Mouse (Mus musculus) left cerebral cortex, postnatal 14 days (tissue): ENCODE measurements around the gene Rcl1. TPM values are rescaled to one million over a fixed set of nuclear protein-coding genes. Genes with fewer than 3 reads are reported as not detected.

Experiments
- DNase-seq, 2 experiments: peaks; one replicate each; pipeline ENCODE4 v3.0.0; 2021 to 2022; ENCODE audit warnings: low spot score in 2 of 2, mixed read lengths in 1 of 2
- intact Hi-C: fragments of 180-260 bp; cut with DNase I; formaldehyde crosslinking; loops from one replicate; pipeline ENCODE4 v1.15.1; 2025
- total RNA-seq, 2 experiments: library from RNA; stranded (reverse); gene quantifications; 2 replicates each; pipeline ENCODE4 v1.2.3; 2021

Gene Rcl1
- total RNA-seq, 2 experiments from 2014 or later, result 12.7 to 15.6 TPM

DNA sequence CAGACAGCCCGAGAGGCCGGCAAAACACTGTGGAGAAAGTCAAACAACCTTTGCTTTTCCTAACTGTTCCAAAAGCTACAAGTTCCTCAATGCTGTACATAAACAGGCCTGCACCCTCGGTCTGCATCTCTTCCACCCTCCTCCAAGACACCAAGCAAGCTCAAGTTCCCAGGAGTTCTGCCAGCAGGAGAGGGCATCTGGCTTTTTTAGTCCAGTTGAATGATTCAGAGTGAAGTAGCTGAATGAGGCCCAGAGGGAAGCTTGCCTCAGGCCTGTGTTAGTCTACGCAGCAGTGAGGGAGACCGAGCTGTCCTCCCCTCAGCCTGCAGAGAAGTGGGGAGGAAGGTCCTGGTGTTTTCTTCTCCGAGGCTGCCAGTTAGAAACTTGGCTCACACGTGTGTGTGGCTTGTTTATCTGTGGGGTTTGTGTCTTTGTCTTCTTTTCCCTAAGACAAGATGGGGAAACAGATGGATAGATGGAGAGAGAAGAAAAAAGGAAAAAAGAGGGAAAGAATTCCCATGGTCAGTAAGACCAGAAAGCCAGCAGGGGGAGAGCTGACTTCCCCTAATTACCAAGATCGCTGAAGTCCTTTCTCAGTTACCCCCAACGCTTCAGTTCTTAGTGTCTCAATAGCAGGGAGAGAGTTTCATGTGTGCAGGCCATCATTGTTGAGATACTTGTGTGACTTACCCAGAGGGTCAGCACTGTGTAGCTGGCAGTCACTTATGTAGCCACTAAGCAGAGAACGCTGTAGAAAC lies 38.7 kb downstream of the Rcl1 start:
- peak in 1 of 2 experiments; percentile 18 for DNase-seq
- intact Hi-C loops, result loop anchor here (5.0 kb wide), 1 partner anchor 112 kb away; the partner anchor contains the start of gene Jak2

DNA sequence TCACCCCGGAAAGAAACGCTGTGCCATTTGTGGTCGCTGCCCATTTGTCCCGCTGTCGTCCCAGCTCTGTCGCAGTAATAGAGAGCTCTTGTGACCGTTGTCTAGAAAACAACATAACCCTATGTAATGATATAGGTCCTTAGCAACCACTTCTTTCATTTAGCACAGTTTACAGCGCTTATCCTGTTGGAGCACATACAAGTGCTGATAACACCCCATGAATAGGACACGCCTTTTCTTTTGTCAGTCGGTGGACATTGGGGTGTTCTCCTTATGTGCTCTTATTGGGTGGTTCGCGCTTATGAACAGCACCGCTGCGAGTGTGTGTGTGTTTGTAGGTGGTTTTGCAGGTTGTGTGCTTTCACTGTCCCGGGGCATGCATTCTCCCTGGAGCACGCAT lies 39.8 kb downstream of the Rcl1 start:
- intact Hi-C loops, result loop anchor here (5.0 kb wide), 1 partner anchor 111 kb away; the partner anchor contains the start of gene Jak2

DNA sequence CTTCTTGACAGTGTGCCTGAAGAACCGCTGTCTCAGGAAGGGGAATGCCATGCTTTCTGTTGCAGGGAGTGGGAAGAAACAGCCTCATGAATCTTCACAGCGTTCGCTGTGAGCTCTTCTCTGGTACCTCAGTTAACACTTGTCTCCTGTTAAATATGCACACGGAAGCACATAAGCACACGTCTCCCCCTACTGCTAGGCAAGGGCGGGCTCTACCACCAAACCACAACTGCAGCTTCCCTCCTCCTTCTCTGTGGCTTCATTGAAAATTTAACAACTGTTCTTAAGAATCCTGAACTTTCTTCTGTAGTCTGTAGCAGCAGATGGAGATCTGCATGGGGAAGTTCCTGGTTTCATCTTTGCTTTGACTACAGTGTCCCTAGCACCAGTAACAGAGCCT lies 41.1 kb downstream of the Rcl1 start:
- intact Hi-C loops, result loop anchor here (5.0 kb wide), 1 partner anchor 110 kb away; the partner anchor contains the start of gene Jak2
- DNase-seq, result peak in 1 of 2 experiments; percentile 13

More for the DNA sequence above, 39.8 kb downstream of the Rcl1 start:
- DNase-seq, result no peak

DNA sequence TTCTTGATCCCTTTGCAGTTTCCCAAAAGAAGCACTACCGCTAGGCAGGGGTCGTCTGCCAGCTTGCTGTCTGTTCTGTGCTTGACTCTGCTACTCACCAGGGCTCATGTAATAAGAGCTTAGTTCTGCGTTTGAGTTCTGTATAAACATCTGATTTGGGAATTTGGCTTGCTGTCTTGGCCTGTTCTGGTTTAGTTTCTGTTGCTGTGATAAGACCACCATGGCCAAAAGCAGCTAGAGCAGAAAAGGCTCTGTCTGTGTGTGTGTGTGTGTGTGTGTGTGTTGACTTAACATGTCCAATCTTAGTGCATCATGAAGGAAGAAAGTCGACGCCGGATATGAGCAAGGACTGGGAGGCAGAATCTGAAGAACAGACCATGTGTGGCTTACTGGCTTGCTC lies 44.2 kb downstream of the Rcl1 start:
- intact Hi-C loops, result no loop called here
- DNase-seq, result no peak

DNA sequence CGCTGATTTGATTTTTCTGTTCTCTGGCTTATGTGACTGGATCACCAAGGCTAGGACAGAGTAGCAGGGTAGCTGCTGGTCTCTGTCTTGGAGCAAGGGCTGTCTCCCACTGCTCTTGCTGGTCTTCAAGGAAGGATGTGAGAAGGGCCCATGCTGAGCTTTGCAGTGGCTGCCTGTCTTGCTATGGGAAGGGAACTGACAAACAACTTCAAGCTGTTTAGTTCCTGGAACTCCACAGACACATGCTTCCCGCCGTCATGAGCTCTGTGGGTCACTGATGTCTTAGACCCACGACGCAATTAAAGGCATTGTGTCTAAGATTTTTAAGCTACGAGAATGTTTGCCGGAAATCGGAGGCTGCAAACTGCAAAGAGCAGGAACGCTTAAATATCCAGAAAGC lies 45.6 kb downstream of the Rcl1 start:
- DNase-seq, result no peak
- intact Hi-C loops, result no loop called here

DNA sequence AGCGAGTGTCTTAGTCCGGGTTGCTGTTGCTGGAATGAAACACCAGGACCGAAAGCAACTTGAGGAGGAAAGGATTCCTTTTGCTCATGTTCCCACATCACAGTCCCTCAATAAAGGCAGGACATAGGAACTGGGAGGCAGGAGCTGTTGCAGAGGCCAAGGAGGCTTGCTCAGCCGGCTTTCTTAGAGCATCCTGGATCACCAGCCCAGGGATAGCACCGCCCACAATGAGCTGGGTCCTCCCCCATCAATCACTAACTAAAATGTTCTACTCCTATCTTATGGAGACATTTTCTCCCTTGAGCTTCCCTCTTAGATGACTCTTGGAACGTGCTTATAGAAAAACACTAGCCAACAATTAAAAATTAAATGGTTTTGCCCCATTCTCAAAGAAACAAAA lies 48.4 kb downstream of the Rcl1 start:
- no peak for DNase-seq
- intact Hi-C loops, result no loop called here

DNA sequence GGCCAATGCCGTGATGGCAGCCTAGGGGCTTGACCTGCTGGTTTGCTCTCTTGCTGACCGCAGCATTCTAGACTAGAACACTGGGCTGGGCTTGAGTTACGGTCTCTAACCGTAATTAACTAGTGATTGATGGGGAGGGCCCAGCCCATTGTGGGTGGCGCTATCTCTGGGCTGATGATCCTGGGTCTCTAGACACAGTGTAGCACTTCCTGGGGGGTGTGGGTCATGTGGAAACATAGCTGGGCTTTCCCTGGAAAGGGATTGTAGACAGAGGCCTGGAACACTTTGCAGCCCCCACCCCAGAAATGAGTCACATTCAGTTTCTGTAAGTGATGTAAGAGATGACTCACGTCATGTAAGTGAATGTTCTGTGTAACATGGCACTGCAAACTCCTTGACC lies 48.9 kb downstream of the Rcl1 start:
- DNase-seq, result no peak
- intact Hi-C loops, result no loop called here

DNA sequence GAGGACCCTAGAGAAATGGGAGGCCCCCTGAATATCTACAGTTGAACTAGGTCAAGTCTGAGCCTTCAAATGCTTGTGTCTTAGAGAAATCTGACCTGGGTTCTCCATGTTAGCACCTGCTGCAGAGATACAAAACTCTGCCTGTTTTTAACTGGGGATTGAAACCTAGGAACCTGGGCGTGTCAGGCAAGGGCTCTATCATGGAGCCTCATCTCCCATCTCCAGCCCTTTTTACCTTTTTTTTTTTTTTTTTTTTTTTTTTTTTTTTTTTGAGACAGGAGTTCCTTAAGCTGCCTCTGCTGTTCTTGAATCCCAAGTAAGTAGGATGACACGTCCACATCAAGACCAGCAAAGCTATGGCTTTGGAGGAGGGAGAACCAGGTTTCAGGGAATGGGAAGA lies 50.3 kb downstream of the Rcl1 start:
- intact Hi-C loops, result no loop called here
- no peak for DNase-seq

DNA sequence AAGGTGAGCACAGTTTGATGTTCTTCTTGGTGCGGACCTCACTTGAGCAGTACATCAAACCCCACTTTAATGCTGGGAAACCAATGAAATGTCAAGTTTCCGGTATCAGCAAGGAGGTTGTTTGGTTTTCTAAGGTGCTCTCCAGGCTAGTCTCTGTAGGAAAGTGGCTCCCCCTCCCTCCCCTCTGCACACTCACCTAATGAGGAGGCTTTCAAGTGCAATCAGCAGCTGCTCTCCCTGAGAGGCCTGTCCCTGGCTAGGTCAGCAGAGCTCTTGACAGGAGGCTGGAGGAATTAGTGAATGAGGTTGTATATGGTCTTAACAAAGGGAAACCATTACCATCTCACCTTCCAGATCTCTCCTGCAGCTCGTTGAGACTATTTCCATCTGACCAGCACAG lies 54.4 kb downstream of the Rcl1 start:
- DNase-seq, result no peak
- intact Hi-C loops, result no loop called here

DNA sequence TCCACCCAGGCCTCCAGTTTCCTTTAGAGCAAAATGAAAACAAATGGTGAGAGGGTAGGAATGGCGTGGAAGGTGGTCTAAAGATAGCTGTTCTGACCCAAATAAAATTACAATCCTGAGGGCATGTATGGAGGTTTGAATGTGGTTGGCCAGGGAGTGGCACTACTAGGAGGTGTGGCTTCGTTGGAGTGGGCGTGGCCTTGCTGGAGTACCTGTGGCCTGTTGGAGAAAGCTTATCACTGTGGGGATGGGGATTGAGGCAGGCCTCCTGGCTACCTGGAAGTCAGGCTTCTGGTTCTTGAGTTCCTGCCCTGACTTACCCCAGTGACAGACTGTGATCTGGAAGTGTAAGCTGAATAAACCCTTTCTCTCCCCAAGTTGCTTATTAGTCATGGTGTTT lies 55.2 kb downstream of the Rcl1 start:
- intact Hi-C loops, result no loop called here
- no peak for DNase-seq

DNA sequence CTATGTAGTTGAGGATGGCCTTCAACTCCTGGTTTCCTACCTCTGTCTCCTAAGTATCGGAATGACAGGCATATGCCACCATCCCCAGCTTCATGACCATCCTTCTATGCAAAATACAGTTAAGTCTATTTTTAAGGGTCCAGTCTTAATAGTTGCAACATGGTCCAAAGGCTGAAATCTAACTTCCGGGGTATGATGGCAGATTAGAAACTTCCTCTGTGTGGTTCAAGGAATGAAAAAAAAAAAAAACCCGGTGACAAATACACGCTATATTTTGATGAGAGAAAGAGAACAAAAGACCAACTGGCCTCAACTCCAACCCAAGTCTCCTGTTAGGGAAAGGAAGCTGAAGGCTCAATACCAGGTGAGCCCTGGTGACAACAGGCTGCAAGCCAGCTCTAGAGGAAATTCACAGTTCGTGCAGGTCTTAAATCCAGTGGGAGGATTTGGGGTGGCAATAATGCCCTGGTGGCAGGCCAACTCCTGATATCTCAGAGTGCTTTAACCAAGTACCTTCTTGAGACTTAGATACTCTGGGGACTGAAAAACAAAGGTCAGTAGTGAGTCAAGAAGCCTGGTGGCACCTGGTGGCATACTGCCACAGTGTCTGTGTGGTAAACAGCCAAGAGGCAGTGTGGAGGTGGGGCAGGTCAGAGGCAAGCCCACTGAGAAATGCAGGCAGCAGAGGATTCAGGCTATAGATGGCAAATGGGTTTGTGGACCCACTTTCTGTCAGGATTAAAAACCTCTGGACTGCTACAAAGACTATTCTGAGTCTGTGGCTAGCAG lies 56.7 kb downstream of the Rcl1 start:
- no peak for DNase-seq
- intact Hi-C loops, result no loop called here

DNA sequence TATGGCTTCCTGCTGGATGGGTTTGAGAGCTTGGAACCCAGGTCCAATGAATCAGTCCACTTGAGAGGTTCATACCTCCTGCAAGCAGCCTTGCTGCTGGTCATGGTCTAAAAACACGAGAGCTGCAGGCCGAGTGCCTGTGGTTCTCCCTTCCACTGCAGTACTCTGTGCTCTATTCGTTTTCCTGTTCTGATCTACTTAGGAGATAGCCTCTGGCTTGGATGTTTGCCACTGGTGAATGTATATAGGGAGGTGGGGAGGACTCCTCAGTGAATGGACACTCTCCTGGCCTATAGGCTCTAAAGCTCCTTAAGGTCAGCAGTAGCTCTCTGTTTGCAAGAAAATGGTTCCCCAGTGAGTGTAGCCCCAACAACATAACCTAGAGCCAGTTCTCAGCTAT lies 57.3 kb downstream of the Rcl1 start:
- intact Hi-C loops, result no loop called here
- DNase-seq, result no peak

DNA sequence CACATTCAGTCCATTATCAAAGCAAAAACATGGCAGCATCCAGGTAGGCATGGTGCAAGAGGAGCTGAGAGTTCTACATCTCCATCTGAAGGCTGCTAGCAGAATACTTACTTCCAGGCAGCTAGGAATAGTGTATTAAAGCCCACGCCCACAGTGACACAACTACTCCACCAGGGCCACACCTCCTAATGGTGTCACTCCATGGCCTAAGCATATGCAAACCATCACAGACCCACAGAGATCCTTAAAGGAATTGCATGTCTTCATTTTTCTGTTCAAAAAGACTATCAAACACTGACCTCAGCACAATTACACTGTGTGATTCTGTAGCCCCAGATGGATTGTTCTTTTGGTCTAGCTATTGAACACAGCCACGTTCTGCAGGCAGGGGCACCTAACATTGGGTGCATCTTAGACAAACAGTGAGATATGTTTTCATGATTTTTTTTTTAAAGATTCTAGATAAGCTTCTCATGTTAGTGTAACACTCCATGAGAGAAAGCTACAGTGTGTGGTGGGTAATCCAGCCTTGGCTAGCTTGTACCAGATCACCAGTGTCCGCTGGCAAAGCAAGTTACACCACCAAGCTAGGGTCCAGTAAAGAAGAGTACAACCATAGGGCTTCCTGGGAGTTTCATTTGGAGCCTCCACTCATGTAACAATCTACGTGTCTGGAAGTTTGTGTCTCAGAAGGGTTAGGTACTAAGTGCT lies 62.8 kb downstream of the Rcl1 start:
- intact Hi-C loops, result no loop called here
- DNase-seq, result no peak

DNA sequence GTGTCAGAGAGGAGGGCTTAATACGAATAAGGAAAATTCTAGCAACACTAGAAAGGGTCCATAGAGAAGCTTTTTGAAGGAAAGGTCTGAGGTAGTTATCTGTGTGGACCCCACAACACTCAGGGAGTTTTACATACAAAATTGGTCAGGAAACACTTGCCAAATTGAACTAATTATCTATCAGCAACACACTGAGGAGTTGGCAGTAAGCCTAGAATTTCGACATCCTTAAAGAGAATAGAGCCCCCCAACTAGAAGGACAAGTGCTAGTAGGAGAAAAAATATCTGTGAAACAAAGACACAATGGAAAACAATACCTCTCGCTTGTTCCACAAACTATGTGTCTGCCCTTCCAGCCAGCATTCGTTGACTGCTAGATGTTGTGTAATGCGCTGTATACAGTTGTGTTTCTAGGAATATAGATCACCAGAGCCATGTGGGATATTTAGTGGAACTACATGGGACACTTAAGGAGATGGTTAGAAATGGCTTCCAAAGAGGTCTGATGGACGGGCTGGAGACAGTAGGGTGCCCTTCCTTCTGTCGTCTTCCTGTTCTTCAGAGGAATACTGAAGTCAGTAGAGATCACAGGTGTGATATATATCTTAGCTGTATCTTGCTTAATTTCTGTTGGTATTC lies 63.5 kb downstream of the Rcl1 start:
- intact Hi-C loops, result no loop called here
- DNase-seq, result no peak

DNA sequence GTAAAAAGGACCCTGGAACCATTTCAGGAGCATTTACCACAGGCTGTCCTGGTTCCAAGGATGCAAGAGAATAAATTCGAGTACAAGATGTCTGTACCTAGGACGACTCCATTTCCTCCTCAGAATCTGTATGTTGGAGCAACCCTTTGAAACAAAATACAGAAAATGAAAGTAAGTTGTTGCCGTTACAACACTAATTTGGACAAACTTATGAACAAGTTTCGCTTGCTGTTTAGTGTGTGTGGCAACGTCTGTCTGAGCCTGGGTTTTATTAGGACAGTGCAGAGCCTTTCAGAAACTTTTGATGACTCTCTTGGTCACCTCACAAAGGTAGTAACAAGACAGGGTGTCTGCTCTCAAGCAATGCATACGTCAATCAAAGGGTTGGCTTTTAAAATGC lies 66.8 kb downstream of the Rcl1 start:
- intact Hi-C loops, result no loop called here
- DNase-seq, result no peak

DNA sequence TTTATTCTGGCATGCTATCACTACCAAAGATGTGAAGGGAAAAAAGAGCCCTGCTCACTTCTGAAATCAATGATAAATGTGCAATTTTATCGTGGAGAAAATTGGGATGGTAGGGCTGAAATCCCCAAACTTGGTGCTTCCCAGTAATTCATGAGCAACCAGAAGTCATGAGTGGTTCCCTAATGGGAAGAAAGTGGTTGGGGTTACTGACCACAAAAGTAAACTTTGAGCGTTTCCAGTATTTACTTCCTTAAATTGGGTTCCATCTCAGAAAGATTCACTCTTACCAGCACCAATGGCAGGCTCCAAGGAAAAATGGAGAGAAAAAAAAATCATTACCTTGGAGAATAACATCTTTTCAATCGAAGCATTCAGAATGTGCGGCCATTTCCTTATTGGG lies 79.2 kb downstream of the Rcl1 start:
- intact Hi-C loops, result no loop called here
- no peak for DNase-seq

DNA sequence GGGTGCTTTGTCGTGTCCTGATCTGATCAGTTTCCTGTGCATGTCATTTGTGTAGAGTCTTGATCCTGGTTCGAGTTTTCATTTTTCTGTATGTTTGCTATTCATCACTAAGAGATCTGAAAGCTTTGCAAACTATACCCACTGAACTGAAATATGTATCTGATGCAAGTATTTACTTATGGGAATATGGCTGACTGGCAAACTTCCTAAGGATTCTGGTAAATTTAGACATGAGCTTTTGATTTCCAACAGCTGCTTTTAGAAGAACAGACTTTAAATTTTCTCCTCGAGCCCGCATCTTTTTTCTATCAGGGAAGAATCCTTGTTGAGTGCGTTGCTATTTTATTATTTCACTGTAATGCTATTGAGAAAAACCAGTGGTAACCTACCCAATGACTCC lies 81.0 kb downstream of the Rcl1 start:
- intact Hi-C loops, result no loop called here
- DNase-seq, result no peak

DNA sequence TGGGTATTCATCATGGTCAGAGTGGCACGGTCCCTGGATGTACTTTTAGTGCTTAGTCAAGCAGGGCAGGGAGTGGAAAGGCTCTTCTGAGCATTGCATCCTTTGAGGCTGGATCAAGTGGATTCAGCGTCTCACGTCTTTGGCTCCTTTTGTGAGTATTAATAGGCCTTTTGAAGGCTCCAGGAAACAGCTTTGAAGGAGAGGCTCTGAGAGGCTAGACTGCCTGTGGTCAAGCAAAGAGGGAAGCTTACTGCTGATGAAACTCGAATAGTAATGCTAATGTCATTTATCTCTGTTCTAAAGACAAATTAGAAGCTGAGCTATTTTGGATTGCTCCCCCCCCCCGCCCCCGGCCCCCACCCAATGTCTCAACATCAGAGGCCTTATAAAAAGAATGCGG lies 83.9 kb downstream of the Rcl1 start:
- no peak for DNase-seq
- intact Hi-C loops, result no loop called here

DNA sequence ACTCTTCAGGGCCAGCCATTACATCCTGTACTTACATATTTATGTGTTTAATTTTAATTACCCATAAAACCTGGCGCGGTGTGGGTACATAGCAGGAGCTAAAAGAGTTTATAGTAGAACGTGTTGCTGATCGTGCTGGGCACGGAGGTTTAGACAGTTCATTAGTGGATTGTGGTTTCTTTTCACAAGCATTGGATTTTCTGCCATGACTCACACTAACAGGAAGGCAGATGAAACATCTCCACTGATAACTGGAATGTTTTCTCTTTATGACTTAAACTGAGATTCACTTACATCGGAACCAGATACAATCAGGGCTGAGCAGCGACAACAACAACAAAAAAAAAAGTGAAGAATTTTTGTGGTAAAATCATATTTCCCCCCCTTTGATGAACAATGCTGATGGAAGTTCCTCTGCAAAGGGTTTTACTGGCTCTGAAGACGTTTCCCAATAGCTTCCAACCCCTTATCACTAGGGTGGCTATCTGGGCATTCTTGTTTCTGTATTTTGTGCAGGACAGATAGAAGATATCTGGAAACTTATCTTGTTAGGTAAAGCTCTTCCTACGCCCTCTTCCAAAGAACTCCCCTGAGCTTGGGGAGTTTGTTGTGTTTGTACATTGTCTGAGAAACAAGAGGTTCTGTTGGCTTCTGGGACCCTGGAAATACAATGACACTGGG lies 84.5 kb downstream of the Rcl1 start:
- intact Hi-C loops, result no loop called here
- DNase-seq, result peak in 1 of 2 experiments; percentile 5
